ENCODE assay signal across 15 mouse cellular contexts in genomic region chrX:48286488-48286887, GRCm38 (mm10). TPM values are rescaled to one million over a fixed set of nuclear protein-coding genes. Genes with fewer than 3 reads are reported as not detected.
DNase-seq lines count a peak whose midpoint lies in the region; ATAC-seq lines count a peak whose summit lies in the region.
"Had no signal": no experiment of that assay in that cellular context is flagged by ENCODE, and none has a peak within 500 bp of the region (broad histone marks: within the 10 kb centered on the region; RNA-seq: fewer than 3 reads in every experiment).

No protein-coding gene starts in this region.

- no peak overlapping the region for H3K27ac ChIP-seq in forebrain, embryonic 13.5 days
- H3K27ac ChIP-seq in forebrain, embryonic 11.5 days (ENCODE audit: low read depth, low read length): no peak overlapping the region
- no peak overlapping the region for H3K27ac ChIP-seq in midbrain, embryonic 13.5 days
- no peak overlapping the region for H3K27ac ChIP-seq in midbrain, embryonic 15.5 days
- H3K27ac ChIP-seq: heart, embryonic 15.5 days had no signal

- H3K36me3 ChIP-seq in forebrain, embryonic 13.5 days (ENCODE audit: poor library complexity, severe bottlenecking): 0 out of 2 replicates have a peak, but pooled peaks cover 2% of the 10 kb centered on the region
- no peaks in the 10 kb centered on the region for H3K36me3 ChIP-seq in forebrain, embryonic 11.5 days (ENCODE audit: control insufficient read depth, insufficient read depth, low read length)
- H3K36me3 ChIP-seq in midbrain, embryonic 13.5 days: 0 out of 2 replicates have a peak, but pooled peaks cover 6% of the 10 kb centered on the region
- H3K36me3 ChIP-seq in midbrain, embryonic 15.5 days (replicated peaks): no peaks in the 10 kb centered on the region
- H3K36me3 ChIP-seq: heart, embryonic 15.5 days had no signal

- ATAC-seq in forebrain, embryonic 13.5 days: no peak
- no peak for ATAC-seq in forebrain, embryonic 11.5 days (replicated peaks; ENCODE audit: low FRiP score)
- no peak for ATAC-seq in midbrain, embryonic 13.5 days
- ATAC-seq in midbrain, embryonic 15.5 days (replicated peaks): no peak

- no peak overlapping the region for H3K9ac ChIP-seq in forebrain, embryonic 13.5 days
- H3K9ac ChIP-seq in forebrain, embryonic 11.5 days (ENCODE audit: low read length): no peak overlapping the region
- H3K9ac ChIP-seq in midbrain, embryonic 13.5 days (replicated peaks): no peak overlapping the region
- H3K9ac ChIP-seq in midbrain, embryonic 15.5 days: no peak overlapping the region

- H3K4me3 ChIP-seq in forebrain, embryonic 13.5 days: no peak overlapping the region
- H3K4me3 ChIP-seq in forebrain, embryonic 11.5 days (ENCODE audit: low read depth, low read length): no peak overlapping the region
- no peak overlapping the region for H3K4me3 ChIP-seq in midbrain, embryonic 13.5 days (replicated peaks)
- H3K4me3 ChIP-seq in midbrain, embryonic 15.5 days: no peak overlapping the region

- WGBS in forebrain, embryonic 13.5 days: 30% methylated on average over 6 of the region's 6 CpGs
- 24% methylated on average over 6 of the region's 6 CpGs for WGBS in forebrain, embryonic 11.5 days
- 40% methylated on average over 6 of the region's 6 CpGs for WGBS in midbrain, embryonic 13.5 days
- 25% methylated on average over 6 of the region's 6 CpGs for WGBS in midbrain, embryonic 15.5 days

- H3K27me3 ChIP-seq in forebrain, embryonic 13.5 days: no peaks in the 10 kb centered on the region
- no peaks in the 10 kb centered on the region; the same call in 1 of the 2 replicates for H3K27me3 ChIP-seq in forebrain, embryonic 11.5 days (ENCODE audit: control insufficient read depth, insufficient read depth, low read length)
- 0 out of 2 replicates have a peak, but pooled peaks cover 4% of the 10 kb centered on the region for H3K27me3 ChIP-seq in midbrain, embryonic 13.5 days
- H3K27me3 ChIP-seq in midbrain, embryonic 15.5 days (replicated peaks): no peaks in the 10 kb centered on the region
- H3K27me3 ChIP-seq: heart, embryonic 15.5 days had no signal

- no peaks in the 10 kb centered on the region for H3K9me3 ChIP-seq in forebrain, embryonic 13.5 days (replicated peaks)
- H3K9me3 ChIP-seq in forebrain, embryonic 11.5 days (ENCODE audit: control insufficient read depth, low read length): no peaks in the 10 kb centered on the region
- H3K9me3 ChIP-seq in midbrain, embryonic 13.5 days: no peaks in the 10 kb centered on the region
- H3K9me3 ChIP-seq in midbrain, embryonic 15.5 days: no peaks in the 10 kb centered on the region
- H3K9me3 ChIP-seq: heart, embryonic 15.5 days; limb, embryonic 13.5 days had no signal

- no peaks in the 10 kb centered on the region for H3K4me1 ChIP-seq in forebrain, embryonic 13.5 days
- H3K4me1 ChIP-seq in forebrain, embryonic 11.5 days (replicated peaks; ENCODE audit: control insufficient read depth, insufficient read depth, low read length): no peaks in the 10 kb centered on the region
- no peaks in the 10 kb centered on the region for H3K4me1 ChIP-seq in midbrain, embryonic 13.5 days (replicated peaks)
- H3K4me1 ChIP-seq in midbrain, embryonic 15.5 days: no peaks in the 10 kb centered on the region
- H3K4me1 ChIP-seq: heart, embryonic 15.5 days; limb, embryonic 13.5 days had no signal

- DNase-seq in forebrain, embryonic 11.5 days (ENCODE audit: low spot score): no peak
- peak; percentile 29 for DNase-seq in cerebellum, adult 8-10 months
- DNase-seq in naive thymus-derived CD4-positive, alpha-beta T cell, adult 2 months (ENCODE audit: low read depth): peak; percentile 12
- no peak for DNase-seq in thymus, postnatal 10 days (ENCODE audit: low spot score in 2 of 2)
- no peak for DNase-seq in adrenal gland, postnatal 4 days (ENCODE audit: low spot score in 2 of 2)
- DNase-seq: adrenal gland, postnatal 25 days; gastrocnemius, adult 2 months; kidney, postnatal 10 days; layer of hippocampus, postnatal 36 days; lung, postnatal 4 days had no signal

- 0 out of 2 replicates have a peak overlapping the region, but pooled peaks have one; percentile 59 for H3K4me2 ChIP-seq in forebrain, embryonic 13.5 days
- H3K4me2 ChIP-seq in forebrain, embryonic 11.5 days (ENCODE audit: low read depth, low read length, severe bottlenecking): no peak overlapping the region
- peak overlapping the region; percentile 55; the same call in 1 of the 2 replicates for H3K4me2 ChIP-seq in midbrain, embryonic 13.5 days (replicated peaks)
- H3K4me2 ChIP-seq in midbrain, embryonic 15.5 days: no peak overlapping the region

RNA-seq across cellular contexts. Expression of gene Utp14a, which starts 29.8 kb away (rescaled TPM):
- 23.6 and 27.2 TPM in 2 replicates for polyA plus RNA-seq in forebrain, embryonic 13.5 days (2015; fragmentation: Nextera tagmentation; extraction: Ambion mirVana)
- polyA plus RNA-seq in forebrain, embryonic 11.5 days (2014; fragmentation: Nextera tagmentation; extraction: Ambion mirVana): 25.7 and 25.9 TPM in 2 replicates
- polyA plus RNA-seq in midbrain, embryonic 13.5 days (2015; fragmentation: Nextera tagmentation; extraction: Ambion mirVana): 19.0 and 20.9 TPM in 2 replicates
- 13.3 and 16.0 TPM in 2 replicates for polyA plus RNA-seq in midbrain, embryonic 15.5 days (2015; fragmentation: Nextera tagmentation; extraction: Ambion mirVana)
- total RNA-seq in adrenal gland, postnatal 4 days (2021): 10 to 100 TPM; 17.4 to 23.0 TPM

RNA-seq across cellular contexts. Expression of gene Bcorl1, which starts 54.7 kb away (rescaled TPM):
- 6.5 and 6.6 TPM in 2 replicates for polyA plus RNA-seq in forebrain, embryonic 13.5 days (2015; fragmentation: Nextera tagmentation; extraction: Ambion mirVana)
- 7.9 and 8.1 TPM in 2 replicates for polyA plus RNA-seq in forebrain, embryonic 11.5 days (2014; fragmentation: Nextera tagmentation; extraction: Ambion mirVana)
- polyA plus RNA-seq in midbrain, embryonic 13.5 days (2015; fragmentation: Nextera tagmentation; extraction: Ambion mirVana): 6.6 TPM in 2 replicates
- 6.2 and 8.4 TPM in 2 replicates for polyA plus RNA-seq in midbrain, embryonic 15.5 days (2015; fragmentation: Nextera tagmentation; extraction: Ambion mirVana)
- 10 to 100 TPM; 12.4 to 12.6 TPM for total RNA-seq in adrenal gland, postnatal 4 days (2021)

Comparison
In these comparisons a context has a peak if more than half of its experiments do, and no peak if none do; other contexts are left out.
1. H3K4me2 ChIP-seq: peak in forebrain, embryonic 13.5 days (single experiment) and midbrain, embryonic 13.5 days (single experiment); none in forebrain, embryonic 11.5 days (single experiment) and midbrain, embryonic 15.5 days (single experiment).
2. DNase-seq: peak in cerebellum, adult 8-10 months (single experiment) and naive thymus-derived CD4-positive, alpha-beta T cell, adult 2 months (single experiment); none in forebrain, embryonic 11.5 days (single experiment), thymus, postnatal 10 days (0 of 2) and adrenal gland, postnatal 4 days (0 of 2).